Mouse (Mus musculus): ENCODE measurements around the gene Mtch1.
"Not testable (repeated sequence)": the region's sequence is repeated elsewhere in the genome, so short reads cannot be mapped to it uniquely, and the experiment has no call there.

Gene Mtch1

DNA sequence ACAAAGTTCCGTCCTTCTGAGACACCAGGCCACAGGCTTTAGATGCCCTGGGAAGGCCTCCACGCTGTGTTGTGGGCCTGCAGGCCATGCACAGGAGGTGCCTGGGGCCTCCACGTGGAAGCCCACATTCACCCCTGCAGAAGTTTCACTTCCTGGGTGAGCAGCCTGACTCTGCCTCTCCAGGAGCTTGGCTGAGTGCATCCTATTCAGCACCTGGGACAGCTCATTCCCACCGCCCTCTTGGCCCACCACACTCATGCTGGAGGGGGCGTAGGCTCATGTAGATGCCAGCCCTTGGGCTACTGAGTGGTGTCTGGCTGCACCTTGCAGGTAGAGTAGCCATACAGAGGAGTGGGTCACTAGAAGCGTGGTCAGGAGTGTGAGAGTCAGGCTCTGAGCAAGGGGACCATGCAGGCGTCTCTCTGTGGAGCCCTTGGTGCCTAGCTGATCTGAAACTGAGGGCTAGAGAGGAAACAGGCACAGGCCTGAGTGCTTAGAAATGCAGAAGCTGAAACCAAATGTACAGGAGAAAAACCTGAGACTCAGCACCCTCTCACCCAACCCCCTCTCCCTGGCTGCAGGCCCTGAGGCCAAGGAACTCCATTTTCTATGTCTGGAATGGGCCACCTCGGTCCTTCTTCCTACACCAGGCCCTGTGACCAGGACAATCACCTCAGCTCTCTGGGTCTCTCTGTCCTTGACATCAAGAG, 14.4 kb upstream of the Mtch1 start:
- peak; percentile 75 for DNase-seq (ENCODE audit: low spot score in 2 of 2)

DNA sequence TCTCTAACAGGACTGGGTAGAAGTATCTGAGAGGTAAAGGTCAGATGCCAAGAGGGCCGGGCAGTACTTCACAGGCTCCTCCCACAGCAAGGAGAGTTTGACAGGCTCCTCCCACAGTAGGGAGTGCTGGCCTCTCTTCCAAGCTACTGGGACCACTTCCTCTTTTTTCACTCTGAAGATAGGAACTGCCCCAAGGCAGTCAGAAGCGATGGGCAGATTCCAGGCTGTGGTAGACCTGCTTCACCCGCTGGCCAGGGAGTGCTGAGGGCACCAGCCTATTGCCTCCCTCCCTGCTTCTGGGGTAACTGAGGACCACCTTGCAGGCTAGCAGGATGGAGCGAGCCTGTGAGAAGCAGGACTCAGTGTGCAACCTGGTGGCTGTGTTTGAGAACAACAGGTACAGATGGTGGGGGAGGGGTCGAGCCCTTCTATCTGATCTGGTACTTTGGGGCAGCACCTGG, 13.1 kb upstream of the Mtch1 start, which contains the start of gene Fgd2:
Fgd2 (plus strand) TSS at position 154 of the 461 bp plus-strand sequence.
- DNase-seq (ENCODE audit: low spot score in 2 of 2): peak; percentile 76 to 80

DNA sequence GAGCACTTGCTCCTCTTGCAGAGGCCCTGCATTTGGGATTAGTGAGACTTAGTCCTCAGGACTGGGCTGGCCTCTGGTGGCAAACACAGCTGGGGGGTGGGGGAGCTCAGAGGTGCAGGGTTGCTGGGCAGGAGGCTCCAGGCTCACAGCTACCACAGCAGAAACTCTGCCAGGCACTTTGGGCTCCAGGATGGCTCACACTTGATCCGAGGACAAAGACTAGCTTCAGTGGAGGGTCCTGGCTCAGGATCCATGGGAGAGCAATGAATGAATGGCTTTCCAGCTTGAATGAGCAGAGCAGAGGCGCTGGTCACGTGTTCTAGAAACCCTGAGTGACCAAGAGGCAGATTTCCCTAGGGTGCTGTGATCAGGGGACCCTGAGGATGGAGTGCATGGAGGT, 11.2 kb upstream of the Mtch1 start:
- DNase-seq (ENCODE audit: low spot score in 2 of 2): no peak

DNA sequence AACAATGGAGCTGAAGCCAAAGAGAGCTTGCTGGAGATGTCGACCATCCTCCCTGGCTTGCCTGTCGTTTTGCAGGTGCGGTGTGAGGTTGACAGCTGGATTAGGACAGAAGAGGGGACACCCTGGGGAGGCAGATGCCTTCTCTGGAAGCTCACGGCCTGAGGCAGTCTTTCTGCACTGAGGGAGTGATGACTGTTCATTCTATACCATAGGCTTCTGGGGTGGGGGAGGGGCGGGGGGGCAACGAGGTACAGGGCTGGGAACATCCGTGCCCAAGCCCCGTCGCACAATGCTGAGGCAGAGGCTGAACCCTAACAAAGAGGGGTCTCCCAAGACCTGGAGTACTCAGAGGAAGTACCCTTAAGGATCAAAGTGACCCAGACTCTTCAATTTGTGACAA, 9.1 kb upstream of the Mtch1 start:
- no peak for DNase-seq (ENCODE audit: low spot score in 2 of 2)

DNA sequence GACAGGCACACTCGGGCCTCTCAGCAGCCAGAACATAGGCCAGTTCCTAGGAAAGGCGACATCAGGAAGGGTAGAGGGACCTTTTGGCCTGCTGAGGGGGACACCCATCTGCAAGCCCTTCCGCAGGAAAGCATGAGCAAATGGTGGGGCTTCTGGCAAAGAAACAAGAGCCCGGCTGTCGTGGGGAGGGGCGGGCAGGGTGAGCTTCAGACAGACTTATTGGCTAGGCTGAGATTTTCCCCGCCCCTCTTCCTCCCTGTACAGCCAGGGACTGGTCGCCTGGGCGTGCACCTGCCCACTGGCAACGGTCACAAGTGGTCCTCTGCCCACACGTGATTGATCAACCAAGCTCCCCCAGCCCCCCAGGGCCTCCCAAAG, 8.7 kb upstream of the Mtch1 start:
- no peak for DNase-seq (ENCODE audit: low spot score in 2 of 2)

DNA sequence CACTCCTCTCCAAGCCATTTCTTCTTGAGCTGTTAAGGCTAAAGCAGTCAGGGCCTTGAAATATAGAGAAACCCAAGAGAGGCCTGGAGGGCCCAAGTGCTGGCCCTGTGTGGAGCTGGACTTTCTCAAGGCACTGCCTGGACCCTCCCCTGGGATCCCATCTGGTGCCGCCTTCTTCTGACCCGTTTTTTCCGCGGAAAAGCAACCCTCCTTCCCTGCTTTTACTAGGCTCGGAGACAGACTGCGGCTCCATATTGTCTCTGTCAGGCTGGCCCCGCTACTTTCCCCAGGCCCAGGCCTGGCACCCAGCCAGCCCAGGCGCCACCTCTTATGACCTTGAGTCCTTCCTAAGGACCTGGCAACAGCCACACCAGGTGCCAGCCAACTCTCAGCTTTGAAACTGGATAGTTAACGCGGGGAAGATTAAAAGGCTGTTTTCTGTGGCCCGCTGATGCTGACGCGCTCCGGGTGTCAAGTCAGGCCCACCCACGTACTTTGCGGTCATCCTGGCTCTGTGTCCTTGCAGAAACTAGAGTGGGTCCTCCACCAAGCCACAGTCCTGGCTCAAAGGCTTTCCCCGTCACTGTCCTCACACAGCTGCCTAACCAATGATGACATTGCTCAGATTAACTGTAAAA, 8.2 kb upstream of the Mtch1 start:
- no peak for DNase-seq (ENCODE audit: low spot score in 2 of 2)

DNA sequence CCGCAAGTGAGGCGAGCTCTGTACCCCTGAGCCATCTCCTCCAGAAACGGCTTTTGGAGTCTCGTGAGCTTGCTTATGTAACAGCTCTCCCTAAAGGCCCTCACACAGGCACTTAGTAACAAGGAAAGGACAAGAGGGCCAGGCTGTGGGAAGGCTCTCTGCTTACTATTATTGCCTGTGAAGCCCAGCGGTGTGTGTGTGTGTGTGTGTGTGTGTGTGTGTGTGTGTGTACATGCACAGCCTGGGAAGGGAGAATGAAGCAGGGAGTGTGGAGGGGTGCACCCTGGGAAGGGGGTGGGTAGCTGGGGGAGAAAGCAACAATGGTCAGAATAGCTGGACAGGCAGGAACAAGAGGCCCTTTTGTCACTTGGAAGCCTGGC, 7.7 kb upstream of the Mtch1 start:
- DNase-seq (ENCODE audit: low spot score in 2 of 2): no peak

DNA sequence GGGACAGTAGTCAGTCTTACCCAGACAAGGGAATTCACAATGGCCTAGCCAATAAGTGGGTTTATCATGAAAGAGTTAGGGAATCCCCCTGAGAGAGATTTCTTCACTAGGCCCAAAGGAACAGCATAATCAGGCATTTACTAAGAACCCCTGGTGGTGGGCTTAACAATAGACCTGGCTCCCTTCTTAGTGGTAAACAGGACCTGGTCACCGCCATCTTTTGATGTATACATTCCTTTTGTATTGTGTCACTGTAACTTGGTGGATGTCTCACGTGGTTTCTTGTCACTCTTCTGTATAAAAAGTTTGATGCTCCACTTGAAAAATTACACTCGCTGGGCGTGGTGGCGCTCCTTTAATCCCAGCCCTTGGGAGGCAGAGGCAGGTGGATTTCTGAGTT, 3.3 kb upstream of the Mtch1 start:
- not testable (repeated sequence) for DNase-seq (ENCODE audit: low spot score in 2 of 2)

DNA sequence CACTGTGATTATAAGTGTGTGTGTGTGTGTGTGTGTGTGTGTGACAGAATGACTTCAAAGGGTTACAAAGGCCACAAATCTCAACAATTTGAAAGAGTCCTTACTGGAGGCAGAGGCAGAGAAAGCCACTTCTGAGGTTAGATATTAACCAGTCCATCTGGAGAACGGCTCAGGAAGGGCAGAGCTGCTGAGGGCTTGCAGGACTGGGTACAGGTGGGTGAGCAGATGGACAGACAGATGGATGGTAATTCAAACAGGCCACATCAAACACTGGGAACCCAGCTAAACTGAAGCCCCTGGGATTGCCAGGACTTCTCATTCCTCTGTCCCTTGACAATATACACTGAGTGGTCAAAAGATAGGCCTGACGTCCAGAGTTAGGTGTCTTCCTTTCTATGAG, 1.3 kb upstream of the Mtch1 start:
- no peak for DNase-seq (ENCODE audit: low spot score in 2 of 2)

DNA sequence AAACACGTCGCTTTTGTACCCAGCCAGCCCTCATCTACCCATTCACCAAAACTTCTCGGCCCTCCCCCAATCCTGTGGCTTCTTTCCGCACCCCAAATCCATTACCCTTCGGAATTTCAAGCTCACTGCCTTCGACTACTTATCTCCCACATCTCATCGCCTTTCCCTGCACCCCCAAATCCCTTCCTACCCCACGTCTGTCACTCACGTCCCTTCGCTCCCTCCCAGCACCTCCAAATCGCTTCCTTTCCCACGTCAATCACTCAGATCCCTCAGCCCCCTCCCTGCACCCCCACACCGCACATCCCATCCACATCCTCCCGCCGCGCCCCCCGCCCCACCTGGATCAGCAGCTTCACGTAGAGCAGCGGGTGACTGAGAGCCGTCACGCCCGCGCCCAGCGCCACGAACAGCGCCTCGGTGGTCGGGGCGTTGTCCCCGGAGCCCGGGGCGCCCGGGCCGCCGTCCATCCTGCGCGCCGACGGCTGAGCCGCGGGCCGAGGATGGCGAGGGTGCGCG, 549 bp downstream of the Mtch1 start:
- no peak for DNase-seq (ENCODE audit: low spot score in 2 of 2)

DNA sequence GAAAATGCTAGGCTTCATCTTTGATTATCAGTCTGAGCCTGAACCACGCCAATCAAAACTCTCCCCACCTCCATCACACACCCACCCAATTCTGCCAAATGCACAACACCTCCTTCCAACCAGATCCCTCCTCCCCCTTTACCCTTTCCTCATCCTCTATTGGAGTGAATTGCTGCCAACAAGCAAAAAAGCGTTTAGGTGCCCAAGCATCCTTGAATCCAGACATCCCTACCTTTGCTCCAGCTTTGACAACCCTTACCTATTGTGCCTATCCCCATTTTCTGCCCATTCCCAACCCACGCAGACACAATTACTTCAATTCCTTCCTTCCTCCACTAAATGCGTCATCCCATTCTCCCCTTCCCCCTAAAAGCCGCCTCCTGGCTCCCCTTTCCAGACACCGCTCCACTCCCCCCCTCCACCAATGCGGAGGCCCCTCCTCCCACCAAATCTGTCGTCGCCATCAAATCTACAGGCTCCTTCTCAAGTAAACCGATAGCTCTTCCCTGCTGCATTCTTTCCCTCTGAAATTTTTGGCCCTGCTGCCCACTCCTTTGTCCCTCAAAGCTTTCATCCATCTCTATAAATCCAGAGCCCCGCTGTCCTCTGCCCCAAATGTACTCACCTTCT, 1.1 kb downstream of the Mtch1 start:
- no peak for DNase-seq (ENCODE audit: low spot score in 2 of 2)

DNA sequence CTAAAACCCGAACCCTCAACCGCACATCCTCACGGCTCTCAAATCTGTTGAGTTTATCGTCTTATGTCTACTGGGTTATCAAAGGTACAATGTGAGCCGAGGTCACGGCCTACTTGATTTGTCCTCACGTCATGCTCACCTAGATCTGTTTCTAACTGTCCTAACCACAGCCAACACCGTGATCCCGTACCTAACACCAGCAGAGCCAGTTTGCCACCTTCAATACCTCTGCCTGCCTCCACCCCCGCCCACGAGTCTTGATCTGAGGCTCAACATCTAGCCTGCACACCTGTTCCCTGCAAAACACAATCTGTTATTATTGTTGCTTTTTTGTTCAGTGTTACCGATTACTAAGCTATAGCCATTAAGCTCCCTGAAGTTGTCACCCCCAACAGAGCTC, 2.5 kb downstream of the Mtch1 start:
- DNase-seq (ENCODE audit: low spot score in 2 of 2): no peak

DNA sequence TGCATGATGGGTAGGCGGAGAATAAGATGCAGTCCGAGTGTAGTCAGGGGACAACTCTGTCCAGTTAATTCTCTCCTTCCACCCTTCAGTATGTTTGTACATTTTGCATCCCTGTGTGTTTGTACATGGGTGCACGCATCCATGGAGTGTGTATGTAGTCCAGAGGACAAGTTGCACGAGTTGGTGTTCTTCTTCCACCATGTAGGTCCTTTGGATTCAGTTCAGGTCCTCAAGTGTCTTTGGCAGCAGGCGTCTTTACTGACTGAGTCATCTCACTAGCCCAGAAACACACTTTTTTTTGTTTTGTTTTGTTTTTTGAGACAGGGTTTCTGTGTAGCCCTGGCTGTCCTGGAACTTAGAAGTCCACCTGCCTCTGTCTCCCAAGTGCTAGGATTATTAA, 4.5 kb downstream of the Mtch1 start:
- DNase-seq (ENCODE audit: low spot score in 2 of 2): no peak

DNA sequence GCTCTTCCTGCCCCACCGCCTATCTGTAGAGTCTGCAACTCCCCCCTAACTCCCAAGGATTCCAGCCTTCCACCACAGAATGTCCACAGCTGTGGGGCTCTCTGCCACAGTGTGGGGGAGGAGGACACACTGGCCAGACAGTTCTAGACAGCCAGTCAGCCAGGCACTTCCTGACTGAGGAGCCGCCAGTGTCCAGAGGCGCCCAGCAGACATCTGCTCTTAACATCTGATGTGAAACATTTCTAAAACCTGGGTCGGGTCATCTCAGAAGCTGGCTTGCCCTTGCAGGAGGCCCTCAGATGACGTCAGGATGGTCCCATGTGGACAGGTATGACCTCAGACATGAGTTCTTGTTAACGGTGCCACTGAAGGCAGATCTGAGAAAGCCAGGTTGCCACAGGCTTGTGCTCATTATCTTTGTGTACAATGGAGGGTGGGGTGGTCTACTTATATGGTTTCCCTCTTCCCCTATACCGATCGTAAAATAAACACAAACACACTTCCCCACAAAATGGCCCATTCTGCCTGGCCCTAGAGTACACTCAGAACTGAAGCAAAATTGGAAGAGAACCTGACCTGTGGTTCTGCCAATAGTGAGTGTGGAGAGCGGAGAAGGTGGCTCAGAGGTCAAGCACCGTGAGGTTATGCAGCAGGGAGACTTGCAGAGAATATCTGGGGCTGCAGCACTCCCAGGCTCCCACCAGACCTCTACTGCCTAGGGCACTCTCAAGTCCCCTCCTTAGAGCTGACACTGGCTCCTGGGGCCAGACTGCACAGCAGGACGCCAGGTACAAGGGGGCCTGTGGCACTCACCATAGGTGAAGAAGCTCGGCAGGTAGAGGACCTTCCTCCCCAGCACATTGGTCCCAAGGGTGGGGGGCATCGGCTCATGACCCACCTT, 5.5 kb downstream of the Mtch1 start:
- DNase-seq (ENCODE audit: low spot score in 2 of 2): no peak

DNA sequence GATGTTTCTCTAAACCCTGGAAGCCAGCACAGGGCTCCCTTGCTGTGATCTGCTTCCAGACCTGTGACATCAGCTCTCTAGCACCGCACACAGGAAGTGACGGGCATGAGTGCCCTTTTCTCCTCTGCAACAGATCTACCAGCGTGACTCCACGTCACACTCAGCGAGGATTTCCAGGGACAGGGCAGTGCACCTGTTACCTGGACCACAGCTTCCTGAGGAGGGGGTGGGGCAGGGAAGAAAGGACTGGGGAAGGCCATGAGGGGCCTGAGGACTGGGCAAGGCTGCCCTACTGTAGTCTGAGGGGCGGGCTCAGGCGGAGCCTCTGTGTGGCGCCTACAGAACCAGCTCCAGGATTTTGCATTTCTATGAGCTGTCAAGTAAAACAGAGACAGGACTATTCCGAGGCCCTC, 6.1 kb downstream of the Mtch1 start:
- DNase-seq (ENCODE audit: low spot score in 2 of 2): peak in 1 of 2 experiments; percentile 31

DNA sequence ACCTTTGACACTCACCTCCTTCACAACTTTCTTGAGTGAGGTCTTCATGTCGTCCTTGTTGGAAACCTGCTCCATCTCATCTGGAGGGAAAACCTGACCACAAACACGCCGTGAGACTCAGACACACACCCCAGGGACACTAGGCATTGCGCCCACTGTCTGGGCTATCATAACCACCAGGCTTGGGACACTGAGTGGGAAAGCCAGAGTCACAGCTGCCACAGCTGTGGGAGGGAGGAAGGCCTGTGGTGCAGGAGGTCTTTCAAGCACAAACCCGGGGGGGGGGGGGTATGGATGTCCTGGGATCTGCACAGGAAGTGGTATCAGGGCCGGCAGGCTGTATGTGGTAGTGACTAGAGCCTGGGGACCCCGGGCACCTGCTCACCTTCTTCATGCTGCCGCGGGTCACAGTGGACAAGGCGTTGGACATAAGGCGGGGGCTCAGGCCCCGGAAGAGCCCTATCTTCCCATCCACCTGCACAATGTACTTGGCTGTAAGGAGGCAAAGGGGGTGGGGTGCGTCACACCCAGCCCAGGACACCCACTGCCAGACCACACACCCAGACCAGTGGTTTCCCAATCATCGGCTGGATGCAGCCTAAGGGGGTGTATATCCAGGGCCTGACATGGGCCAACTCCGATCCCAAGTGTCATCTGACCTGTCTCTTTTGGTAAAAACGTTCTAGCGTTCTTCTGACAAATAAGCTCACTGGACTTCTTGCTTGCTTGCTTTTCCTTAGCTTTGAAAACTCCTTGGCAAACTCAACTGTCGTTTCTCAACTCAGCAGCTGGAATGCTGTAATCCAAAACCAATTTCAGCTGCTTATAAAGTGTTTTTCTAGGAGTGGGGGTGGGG, 7.1 kb downstream of the Mtch1 start:
- no peak for DNase-seq (ENCODE audit: low spot score in 2 of 2)

DNA sequence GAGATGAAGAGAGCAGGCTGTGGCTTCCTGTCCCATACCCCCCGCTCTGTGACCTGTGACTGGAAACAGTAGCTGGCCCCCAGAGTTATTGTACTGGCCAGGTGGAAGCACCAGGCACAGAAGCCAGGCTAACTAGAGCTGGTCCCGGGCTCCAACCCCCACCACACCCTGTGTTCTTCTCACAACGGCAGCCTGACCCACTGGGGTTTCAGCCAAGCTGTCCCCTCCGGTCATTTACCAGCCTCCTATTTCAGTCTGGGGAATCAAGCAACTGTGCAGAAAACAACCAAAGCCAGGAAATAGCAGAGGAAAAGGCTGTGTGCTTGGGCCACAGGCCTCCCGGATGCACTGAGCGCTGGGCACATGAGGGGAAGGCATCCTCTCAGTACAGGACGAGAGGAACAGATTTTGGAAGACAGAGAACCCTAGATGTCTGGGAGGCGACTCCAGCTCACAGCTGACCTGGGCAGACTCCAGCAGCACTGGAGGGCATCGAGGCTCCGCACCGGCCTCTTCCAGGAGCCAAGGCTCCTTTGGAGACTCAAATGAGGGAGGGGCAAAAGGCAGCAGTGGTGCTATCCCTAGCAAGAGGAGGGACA, 8.5 kb downstream of the Mtch1 start:
- DNase-seq (ENCODE audit: low spot score in 2 of 2): no peak

DNA sequence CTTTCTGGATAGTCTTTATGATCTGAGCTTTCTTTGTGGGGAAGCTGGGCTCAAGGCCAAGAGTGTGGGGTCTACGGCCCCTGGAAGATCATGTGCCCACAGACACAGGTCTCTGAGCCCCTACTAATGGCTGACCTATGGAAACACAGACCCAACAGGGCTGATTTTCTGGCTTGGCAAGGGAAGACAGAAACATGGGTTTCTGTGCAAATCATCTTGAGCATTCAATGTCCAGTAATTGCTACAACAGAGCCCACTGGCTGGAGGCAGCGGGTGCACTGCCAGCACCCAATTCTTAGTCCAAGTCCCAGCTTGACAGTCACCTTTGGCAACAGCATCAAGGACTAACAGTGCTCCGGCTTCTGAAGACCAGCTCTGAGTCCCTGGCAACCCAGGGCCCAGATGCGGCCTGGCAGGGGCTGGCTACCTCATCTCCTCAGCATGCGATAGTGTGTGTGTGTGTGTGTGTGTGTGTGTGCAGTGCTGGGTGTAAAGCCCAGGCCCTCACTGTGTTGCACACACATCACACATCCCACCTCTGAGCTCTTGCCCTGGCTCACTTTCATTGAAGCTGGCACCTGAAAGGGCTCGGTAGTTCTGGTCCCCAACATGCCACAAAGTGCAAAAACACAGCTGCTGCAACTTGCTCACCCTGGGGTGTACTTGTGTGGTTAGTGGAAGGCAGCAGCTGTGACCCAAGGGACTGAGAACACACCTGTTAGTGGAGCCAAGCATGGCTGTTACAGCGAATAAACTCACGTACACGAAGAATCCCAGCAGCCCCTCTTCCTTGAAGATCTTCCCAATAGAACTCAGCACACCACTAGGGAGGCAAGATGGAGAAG, 9.5 kb downstream of the Mtch1 start:
- DNase-seq (ENCODE audit: low spot score in 2 of 2): peak; percentile 50 to 51

DNA sequence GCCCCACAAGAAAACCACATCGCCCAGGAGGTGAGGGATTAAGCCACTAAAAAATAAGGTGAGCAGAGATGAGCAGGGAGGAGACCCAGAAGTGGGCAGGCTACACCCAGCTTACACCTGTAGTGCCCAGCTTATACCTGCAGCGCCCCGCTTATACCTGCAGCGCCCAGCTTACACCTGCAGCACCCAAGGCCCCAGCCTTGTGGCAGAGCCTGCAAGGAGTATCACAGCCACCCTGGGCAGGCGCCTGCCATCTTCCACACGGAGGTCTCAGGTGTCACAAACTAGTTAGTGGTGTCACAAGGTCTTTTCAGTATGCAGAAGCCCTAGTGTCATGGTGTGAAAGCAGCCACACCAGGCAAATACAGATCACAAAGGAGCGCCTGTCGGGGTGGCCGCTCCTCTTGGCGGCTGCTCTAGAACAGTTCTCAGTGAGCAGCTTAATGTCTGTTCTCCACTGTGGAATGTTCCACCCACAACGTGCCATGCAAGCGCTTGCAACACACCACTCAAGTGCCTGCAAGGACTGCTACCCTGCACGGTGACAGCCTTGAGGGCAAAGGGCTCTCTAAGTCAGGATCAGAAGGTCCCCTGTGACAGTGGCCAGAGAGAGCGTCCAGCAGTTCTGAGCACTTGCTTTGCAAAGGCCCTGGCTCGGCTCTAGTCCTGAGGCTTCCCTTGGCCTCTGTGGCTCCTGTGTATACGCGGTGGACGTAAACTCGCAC, 11.3 kb downstream of the Mtch1 start:
- no peak for DNase-seq (ENCODE audit: low spot score in 2 of 2)
